ENCODE assay signal across 8 mouse cellular contexts in the genomic region with DNA sequence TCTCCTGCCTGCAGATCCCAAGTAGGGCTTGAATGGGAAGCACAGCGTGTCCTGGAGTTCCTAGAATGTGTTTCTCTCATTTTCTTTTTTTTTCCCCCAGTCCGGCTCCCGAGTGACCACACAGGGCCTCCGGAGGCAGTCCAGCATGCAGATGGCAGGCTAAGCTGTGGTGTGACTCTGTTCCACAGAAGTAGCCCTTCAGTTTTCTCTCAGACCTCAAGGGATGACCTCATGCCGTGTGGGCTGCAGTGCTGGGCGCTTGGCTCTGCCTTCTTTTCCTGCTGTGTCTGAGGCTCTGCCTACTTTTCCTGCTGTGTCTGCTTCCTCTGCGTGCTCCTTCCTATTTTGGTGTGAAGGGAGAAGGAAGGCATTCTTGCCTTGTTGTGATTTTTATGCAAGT.
DNase-seq lines count a peak whose midpoint lies in the region; ATAC-seq lines count a peak whose summit lies in the region.

No protein-coding gene starts in this region.

- H3K27me3 ChIP-seq in forebrain, embryonic 13.5 days, result no peaks in the 10 kb centered on the region
- H3K27me3 ChIP-seq in intestine, embryonic 16.5 days (replicated peaks; ENCODE audit: control insufficient read depth, insufficient read depth, low read length), result no peaks in the 10 kb centered on the region

- H3K27ac ChIP-seq in brown adipose tissue, adult 24 weeks (replicated peaks; ENCODE audit: low read depth, low read length), result peak overlapping the region; percentile 57
- H3K27ac ChIP-seq in forebrain, embryonic 13.5 days, result no peak overlapping the region
- H3K27ac ChIP-seq in intestine, embryonic 16.5 days (ENCODE audit: low read length), result 0 out of 2 replicates have a peak overlapping the region, but pooled peaks have one; percentile 5

- no peaks in the 10 kb centered on the region for H3K9me3 ChIP-seq in forebrain, embryonic 13.5 days (replicated peaks)
- H3K9me3 ChIP-seq in intestine, embryonic 16.5 days (ENCODE audit: control insufficient read depth, low read length), result no peaks in the 10 kb centered on the region

- WGBS in forebrain, embryonic 13.5 days, result 18% methylated on average over 7 of the region's 7 CpGs
- WGBS in intestine, embryonic 16.5 days, result 35% methylated on average over 7 of the region's 7 CpGs

- peak overlapping the region; percentile 16 for H3K4me3 ChIP-seq in brown adipose tissue, adult 24 weeks (ENCODE audit: insufficient read depth, low read depth, low read length)
- no peak overlapping the region for H3K4me3 ChIP-seq in forebrain, embryonic 13.5 days
- no peak overlapping the region for H3K4me3 ChIP-seq in intestine, embryonic 16.5 days (ENCODE audit: low read length)

- H3K4me1 ChIP-seq in brown adipose tissue, adult 24 weeks (ENCODE audit: control insufficient read depth, insufficient read depth, insufficient read length, low read length), result peaks cover 5% of the 10 kb centered on the region; the same call in 1 of the 2 replicates
- no peaks in the 10 kb centered on the region; the same call in 1 of the 2 replicates for H3K4me1 ChIP-seq in forebrain, embryonic 13.5 days
- 0 out of 2 replicates have a peak, but pooled peaks cover 4% of the 10 kb centered on the region for H3K4me1 ChIP-seq in intestine, embryonic 16.5 days (ENCODE audit: control insufficient read depth, insufficient read depth, low read length)

- 0 out of 2 replicates have a peak, but pooled peaks have one; percentile 44 for ATAC-seq in frontal cortex, adult (ENCODE audit: low TSS enrichment)
- peak; percentile 43; the same call in 1 of the 2 replicates for ATAC-seq in forebrain, embryonic 13.5 days
- ATAC-seq in intestine, embryonic 16.5 days, result peak; percentile 40; the same call in 1 of the 2 replicates
- no peak for ATAC-seq in granulocyte monocyte progenitor cell, adult 5-6 weeks (replicated peaks; ENCODE audit: poor library complexity, severe bottlenecking)

- H3K9ac ChIP-seq in forebrain, embryonic 13.5 days, result no peak overlapping the region
- H3K9ac ChIP-seq in intestine, embryonic 16.5 days (ENCODE audit: low read depth, low read length), result no peak overlapping the region

- H3K36me3 ChIP-seq in forebrain, embryonic 13.5 days (ENCODE audit: poor library complexity, severe bottlenecking), result no peaks in the 10 kb centered on the region
- no peaks in the 10 kb centered on the region for H3K36me3 ChIP-seq in intestine, embryonic 16.5 days (ENCODE audit: control insufficient read depth, insufficient read depth, low read length)

- DNase-seq in frontal cortex, postnatal 10 days (ENCODE audit: low spot score in 2 of 2), result no peak
- no peak for DNase-seq in adrenal gland, postnatal 25 days
- DNase-seq in layer of hippocampus, adult 9-11 months, result no peak

- no peak overlapping the region for H3K4me2 ChIP-seq in forebrain, embryonic 13.5 days
- H3K4me2 ChIP-seq in intestine, embryonic 16.5 days (ENCODE audit: low read depth, low read length), result 0 out of 2 replicates have a peak overlapping the region, but pooled peaks have one; percentile 19
